Mouse (Mus musculus) kidney, postnatal 36 days (tissue): ENCODE data around the gene Gm28729.
A peak's percentile ranks its signal among the peaks of the same experiment; 100 is the strongest.

ENCODE experiments used
- DNase-seq, 2 experiments: peaks; one replicate each; pipeline ENCODE4 v3.0.0; 2021 to 2022; ENCODE audit warnings: mixed read lengths in 2 of 2

Gene Gm28729

GRCm38 (mm10) chr9:96460117-96460865, 64.8 kb downstream of the Gm28729 start:
- no peak for DNase-seq

- DNase-seq, result no peak
Observed at GRCm38 (mm10) chr9:96455618-96456017, 69.4 kb downstream of the Gm28729 start.

GRCm38 (mm10) chr9:96452956-96453355, 72.1 kb downstream of the Gm28729 start:
- DNase-seq, result no peak

GRCm38 (mm10) chr9:96450900-96451720, 74.0 kb downstream of the Gm28729 start:
- peak in 1 of 2 experiments; percentile 30 for DNase-seq

- no peak for DNase-seq
Observed at GRCm38 (mm10) chr9:96449514-96449913, 75.5 kb downstream of the Gm28729 start.

GRCm38 (mm10) chr9:96445351-96445750, 79.7 kb downstream of the Gm28729 start:
- no peak for DNase-seq

GRCm38 (mm10) chr9:96442081-96442480, 83.0 kb downstream of the Gm28729 start:
- no peak for DNase-seq

- peak in 1 of 2 experiments; percentile 34 for DNase-seq
Observed at GRCm38 (mm10) chr9:96438334-96438871, 86.7 kb downstream of the Gm28729 start.

- peak; percentile 50 to 69 for DNase-seq
Observed at GRCm38 (mm10) chr9:96437805-96438333, 87.2 kb downstream of the Gm28729 start.

- peak; percentile 13 to 15 for DNase-seq
Observed at GRCm38 (mm10) chr9:96436901-96437804, 87.9 kb downstream of the Gm28729 start.
